Mouse (Mus musculus) myocyte (in vitro differentiated cells): ENCODE measurements around the gene Gpcpd1. TPM values are rescaled to one million over a fixed set of nuclear protein-coding genes. Genes with fewer than 3 reads are reported as not detected.

ENCODE experiments used
- H3K27me3 ChIP-seq: one replicate; pipeline ENCODE4 v1.6.1; 2011; ENCODE audit not compliant: control insufficient read depth, insufficient read depth, insufficient read length
- H3K36me3 ChIP-seq: one replicate; pipeline ENCODE4 v1.6.1; 2011; ENCODE audit not compliant: control insufficient read depth, insufficient read depth
- H3K4me2 ChIP-seq: one replicate; pipeline ENCODE4 v1.6.1; 2011; ENCODE audit warnings: low read depth, control low read depth
- H3K4me3 ChIP-seq: one replicate; pipeline ENCODE4 v1.5.1; 2011; ENCODE audit warnings: mild to moderate bottlenecking, control low read depth, moderate library complexity
- H3K79me2 ChIP-seq: one replicate; pipeline ENCODE4 v1.6.1; 2011; ENCODE audit not compliant: control insufficient read depth, insufficient read depth
- H3ac ChIP-seq: one replicate; pipeline ENCODE4 v1.6.1; 2011; ENCODE audit not compliant: control insufficient read depth, insufficient read length
- CEBPB ChIP-seq: IDR thresholded peaks from 2 replicates; pipeline ENCODE4 v1.6.1; 2011; ENCODE audit warnings: mild to moderate bottlenecking, moderate library complexity; ENCODE audit not compliant: poor library complexity, insufficient read depth, severe bottlenecking
- E2F4 ChIP-seq: IDR thresholded peaks from one replicate; pipeline ENCODE4 v1.6.1; 2011; ENCODE audit warnings: mild to moderate bottlenecking, control low read depth, moderate library complexity; ENCODE audit not compliant: insufficient read depth
- MAX ChIP-seq: IDR thresholded peaks from one replicate; pipeline ENCODE4 v1.6.1; 2011; ENCODE audit warnings: low read depth, mild to moderate bottlenecking, control low read depth
- MYOD1 ChIP-seq, 3 experiments: IDR thresholded peaks; one replicate each; pipeline ENCODE4 v1.6.1; 2011; ENCODE audit warnings: control low read depth in 2 of 3, low read depth in 2 of 3, mild to moderate bottlenecking in 2 of 3, moderate library complexity in 1 of 3; ENCODE audit not compliant: insufficient read length in 2 of 3, control insufficient read depth in 1 of 3
- MYOG ChIP-seq, 3 experiments: IDR thresholded peaks; one replicate each; pipeline ENCODE4 v1.6.1; 2011; ENCODE audit warnings: control low read depth in 2 of 3, low read depth in 2 of 3, mild to moderate bottlenecking in 2 of 3; ENCODE audit not compliant: insufficient read length in 2 of 3, control insufficient read depth in 1 of 3, insufficient read depth in 1 of 3
- POLR2A ChIP-seq: IDR thresholded peaks from one replicate; pipeline ENCODE4 v1.6.1; 2011; ENCODE audit warnings: low read depth, mild to moderate bottlenecking, control low read depth, moderate library complexity; ENCODE audit not compliant: insufficient read length
- POLR2AphosphoS2 ChIP-seq: IDR thresholded peaks from one replicate; pipeline ENCODE4 v1.6.1; 2011; ENCODE audit warnings: low read depth, control low read depth; ENCODE audit not compliant: insufficient read length
- REST ChIP-seq: IDR thresholded peaks from one replicate; pipeline ENCODE4 v1.6.1; 2011; ENCODE audit warnings: mild to moderate bottlenecking, control low read depth, moderate library complexity; ENCODE audit not compliant: insufficient read depth, insufficient read length
- SRF ChIP-seq: IDR thresholded peaks from one replicate; pipeline ENCODE4 v1.6.1; 2011; ENCODE audit warnings: low read depth; ENCODE audit not compliant: control insufficient read depth, insufficient read length
- TCF12 ChIP-seq: IDR thresholded peaks from one replicate; pipeline ENCODE4 v1.6.1; 2011; ENCODE audit warnings: mild to moderate bottlenecking, control low read depth; ENCODE audit not compliant: poor library complexity, insufficient read depth, severe bottlenecking
- TCF3 ChIP-seq: IDR thresholded peaks from one replicate; pipeline ENCODE4 v1.6.1; 2011; ENCODE audit warnings: low read depth, control low read depth; ENCODE audit not compliant: insufficient read length
- USF1 ChIP-seq: IDR thresholded peaks from one replicate; pipeline ENCODE4 v1.6.1; 2011; ENCODE audit warnings: low read depth, mild to moderate bottlenecking, control low read depth, moderate library complexity
- polyA plus RNA-seq: library from polyadenylated mRNA; unstranded; fragments of >200 nt; fragmentation: generic; extraction: Trizol; gene quantifications from one replicate; pipeline ENCODE4 v1.2.1, GENCODE M21; 2012; ENCODE audit warnings: missing spikeins

Gene Gpcpd1
- polyA plus RNA-seq, 1 experiment, result 6.1 TPM

GRCm38 (mm10) chr2:132613581-132614188 is 26.2 kb upstream of the Gpcpd1 start:
- TF ChIP-seq MYOG (IDR thresholded peaks at IDR 0.05; ENCODE audit: control insufficient read depth in 1 of 3, insufficient read depth in 1 of 3, insufficient read length in 2 of 3, low read depth in 2 of 3) (peak in 1 of 3 experiments; percentile 25), SRF (no peak), CEBPB (no peak), REST (no peak), MYOD1 (IDR thresholded peaks at IDR 0.05; ENCODE audit: control insufficient read depth in 1 of 3, insufficient read length in 2 of 3, low read depth in 2 of 3) (peak in 1 of 3 experiments; percentile 47), E2F4 (no peak), USF1 (no peak)
- no peak overlapping the region for H3ac ChIP-seq
- H3K79me2 ChIP-seq, result no peaks in the 10 kb centered on the region

GRCm38 (mm10) chr2:132611551-132612233 is 24.2 kb upstream of the Gpcpd1 start:
- no peak overlapping the region for H3ac ChIP-seq
- no peaks in the 10 kb centered on the region for H3K79me2 ChIP-seq
- H3K4me3 ChIP-seq, result no peak overlapping the region
- TF ChIP-seq MYOG (IDR thresholded peaks at IDR 0.05; ENCODE audit: control insufficient read depth in 1 of 3, insufficient read depth in 1 of 3, insufficient read length in 2 of 3, low read depth in 2 of 3), result no peak
- TF ChIP-seq POLR2AphosphoS2, result no peak
- no peak for TF ChIP-seq POLR2A
- TF ChIP-seq REST, result no peak
- no peak for TF ChIP-seq E2F4
- TF ChIP-seq USF1, result no peak
- TF ChIP-seq MYOD1 (IDR thresholded peaks at IDR 0.05; ENCODE audit: control insufficient read depth in 1 of 3, insufficient read length in 2 of 3, low read depth in 2 of 3), result no peak
- H3K36me3 ChIP-seq, result no peaks in the 10 kb centered on the region
- no peak overlapping the region for H3K4me2 ChIP-seq
- no peaks in the 10 kb centered on the region for H3K27me3 ChIP-seq

More at GRCm38 (mm10) chr2:132613581-132614188, 26.2 kb upstream of the Gpcpd1 start:
- no peaks in the 10 kb centered on the region for H3K27me3 ChIP-seq
- H3K36me3 ChIP-seq, result no peaks in the 10 kb centered on the region
- no peak overlapping the region for H3K4me3 ChIP-seq
- peak overlapping the region; percentile 60 for H3K4me2 ChIP-seq

- Histone ChIP-seq H3K4me2 (peak overlapping the region; percentile 59), H3K79me2 (no peaks in the 10 kb centered on the region), H3K4me3 (no peak overlapping the region), H3K36me3 (no peaks in the 10 kb centered on the region), H3ac (no peak overlapping the region), H3K27me3 (no peaks in the 10 kb centered on the region)
- TF ChIP-seq CEBPB (0 out of 2 replicates have a peak, but pooled peaks have one; percentile 42), TCF12 (no peak), REST (no peak), MAX (no peak), POLR2AphosphoS2 (no peak), TCF3 (no peak), MYOG (IDR thresholded peaks at IDR 0.05; ENCODE audit: control insufficient read depth in 1 of 3, insufficient read depth in 1 of 3, insufficient read length in 2 of 3, low read depth in 2 of 3) (no peak), MYOD1 (IDR thresholded peaks at IDR 0.05; ENCODE audit: control insufficient read depth in 1 of 3, insufficient read length in 2 of 3, low read depth in 2 of 3) (peak in 1 of 3 experiments; percentile 15)
Observed at GRCm38 (mm10) chr2:132607141-132608093, 19.9 kb upstream of the Gpcpd1 start.

- H3K36me3 ChIP-seq, result no peaks in the 10 kb centered on the region
- no peaks in the 10 kb centered on the region for H3K79me2 ChIP-seq
- H3K27me3 ChIP-seq, result no peaks in the 10 kb centered on the region
- H3ac ChIP-seq, result no peak overlapping the region
- no peak overlapping the region for H3K4me2 ChIP-seq
- TF ChIP-seq CEBPB (no peak), REST (no peak), POLR2A (no peak), POLR2AphosphoS2 (no peak), TCF12 (no peak), SRF (no peak), USF1 (no peak), TCF3 (no peak), MAX (no peak), MYOD1 (IDR thresholded peaks at IDR 0.05; ENCODE audit: control insufficient read depth in 1 of 3, insufficient read length in 2 of 3, low read depth in 2 of 3) (no peak), MYOG (IDR thresholded peaks at IDR 0.05; ENCODE audit: control insufficient read depth in 1 of 3, insufficient read depth in 1 of 3, insufficient read length in 2 of 3, low read depth in 2 of 3) (no peak), E2F4 (no peak)
- H3K4me3 ChIP-seq, result no peak overlapping the region
Observed at GRCm38 (mm10) chr2:132605795-132606563, 18.4 kb upstream of the Gpcpd1 start.
